Mouse (Mus musculus): Measurements from ENCODE around the gene Msrb3. TPM values are rescaled to one million over a fixed set of nuclear protein-coding genes. Genes with fewer than 3 reads are reported as not detected.

Gene Msrb3
- polyA plus RNA-seq, 1 experiment from 2014 or later, result 3.2 TPM

- 31% methylated on average over 13 of the region's 13 CpGs for WGBS
- Histone ChIP-seq H3K27me3 (ENCODE audit: low read depth, poor library complexity, severe bottlenecking) (peaks cover 5% of the 10 kb centered on the region), H3K9me3 (replicated peaks) (no peaks in the 10 kb centered on the region), H3K4me3 (peak overlapping the region; percentile 24), H3K4me1 (peaks cover 20% of the 10 kb centered on the region), H3K27ac (replicated peaks) (peak overlapping the region; percentile 28), H3K36me3 (no peaks in the 10 kb centered on the region)
- DNase-seq (ENCODE audit: low spot score), result peak; percentile 64
These were observed 26.4 kb downstream of the Msrb3 start for GRCm38 (mm10) chr10:120872483-120872862.

- Histone ChIP-seq H3K27me3 (ENCODE audit: low read depth, poor library complexity, severe bottlenecking) (peaks cover 5% of the 10 kb centered on the region), H3K27ac (replicated peaks) (peak overlapping the region; percentile 28; the same call in 1 of the 2 replicates), H3K4me1 (peaks cover 20% of the 10 kb centered on the region), H3K36me3 (no peaks in the 10 kb centered on the region), H3K9me3 (replicated peaks) (no peaks in the 10 kb centered on the region), H3K4me3 (peak overlapping the region; percentile 24)
- no peak for DNase-seq (ENCODE audit: low spot score)
- 78% methylated on average over 22 of the region's 22 CpGs for WGBS
These were observed 27.0 kb downstream of the Msrb3 start for GRCm38 (mm10) chr10:120871630-120872482.

GRCm38 (mm10) chr10:120871096-120871495, 27.8 kb downstream of the Msrb3 start:
- Histone ChIP-seq H3K27me3 (ENCODE audit: low read depth, poor library complexity, severe bottlenecking) (peaks cover 5% of the 10 kb centered on the region), H3K4me3 (no peak overlapping the region)

GRCm38 (mm10) chr10:120869241-120869775, 29.6 kb downstream of the Msrb3 start:
- H3K4me1 ChIP-seq, result peaks cover 8% of the 10 kb centered on the region
- H3K36me3 ChIP-seq, result no peaks in the 10 kb centered on the region
- peaks cover 5% of the 10 kb centered on the region for H3K27me3 ChIP-seq (ENCODE audit: low read depth, poor library complexity, severe bottlenecking)
- H3K9me3 ChIP-seq (replicated peaks), result no peaks in the 10 kb centered on the region
- DNase-seq (ENCODE audit: low spot score), result no peak
- no peak overlapping the region for H3K4me3 ChIP-seq
- WGBS, result 92% methylated on average over 22 of the region's 22 CpGs
- H3K27ac ChIP-seq (replicated peaks), result no peak overlapping the region

More at GRCm38 (mm10) chr10:120871096-120871495, 27.8 kb downstream of the Msrb3 start:
- H3K9me3 ChIP-seq (replicated peaks), result no peaks in the 10 kb centered on the region
- no peak overlapping the region for H3K27ac ChIP-seq (replicated peaks)
- WGBS, result 85% methylated on average over 14 of the region's 14 CpGs
- H3K4me1 ChIP-seq, result peaks cover 15% of the 10 kb centered on the region
- no peaks in the 10 kb centered on the region for H3K36me3 ChIP-seq
- no peak for DNase-seq (ENCODE audit: low spot score)

GRCm38 (mm10) chr10:120864446-120864845, 34.5 kb downstream of the Msrb3 start:
- no peak overlapping the region for H3K27ac ChIP-seq (replicated peaks)
- DNase-seq (ENCODE audit: low spot score), result peak; percentile 53
- H3K27me3 ChIP-seq (ENCODE audit: low read depth, poor library complexity, severe bottlenecking), result no peaks in the 10 kb centered on the region
- H3K36me3 ChIP-seq, result no peaks in the 10 kb centered on the region
- 28% methylated on average over 9 of the region's 9 CpGs for WGBS
- H3K4me1 ChIP-seq, result no peaks in the 10 kb centered on the region
- no peaks in the 10 kb centered on the region for H3K9me3 ChIP-seq (replicated peaks)
- H3K4me3 ChIP-seq, result no peak overlapping the region

- Histone ChIP-seq H3K4me1 (peaks cover 13% of the 10 kb centered on the region), H3K27me3 (ENCODE audit: low read depth, poor library complexity, severe bottlenecking) (no peaks in the 10 kb centered on the region), H3K36me3 (no peaks in the 10 kb centered on the region), H3K9me3 (replicated peaks) (no peaks in the 10 kb centered on the region), H3K27ac (replicated peaks) (no peak overlapping the region), H3K4me3 (no peak overlapping the region)
- 91% methylated on average over 12 of the region's 12 CpGs for WGBS
- DNase-seq (ENCODE audit: low spot score), result no peak
These were observed 37.2 kb downstream of the Msrb3 start for GRCm38 (mm10) chr10:120861674-120862073.

- no peak overlapping the region for H3K4me3 ChIP-seq
- WGBS, result 84% methylated on average over 3 of the region's 3 CpGs
- peaks cover 13% of the 10 kb centered on the region for H3K4me1 ChIP-seq
- no peaks in the 10 kb centered on the region for H3K27me3 ChIP-seq (ENCODE audit: low read depth, poor library complexity, severe bottlenecking)
- no peak for DNase-seq (ENCODE audit: low spot score)
- H3K27ac ChIP-seq (replicated peaks), result no peak overlapping the region
- H3K36me3 ChIP-seq, result no peaks in the 10 kb centered on the region
- no peaks in the 10 kb centered on the region for H3K9me3 ChIP-seq (replicated peaks)
These were observed 37.7 kb downstream of the Msrb3 start for GRCm38 (mm10) chr10:120861194-120861593.

- Histone ChIP-seq H3K4me3 (peak overlapping the region; percentile 43), H3K27me3 (ENCODE audit: low read depth, poor library complexity, severe bottlenecking) (no peaks in the 10 kb centered on the region; the same call in 1 of the 2 replicates), H3K36me3 (no peaks in the 10 kb centered on the region), H3K9me3 (replicated peaks) (no peaks in the 10 kb centered on the region), H3K27ac (replicated peaks) (peak overlapping the region; percentile 81), H3K4me1 (peaks cover 36% of the 10 kb centered on the region)
- WGBS, result 43% methylated on average over 13 of the region's 13 CpGs
- peak; percentile 75 for DNase-seq (ENCODE audit: low spot score)
These were observed 41.3 kb downstream of the Msrb3 start for GRCm38 (mm10) chr10:120857531-120858001.

GRCm38 (mm10) chr10:120854329-120854728, 44.6 kb downstream of the Msrb3 start:
- Histone ChIP-seq H3K27me3 (ENCODE audit: low read depth, poor library complexity, severe bottlenecking) (peaks cover 4% of the 10 kb centered on the region; the same call in 1 of the 2 replicates), H3K4me3 (no peak overlapping the region), H3K9me3 (replicated peaks) (no peaks in the 10 kb centered on the region), H3K27ac (replicated peaks) (peak overlapping the region; percentile 63), H3K36me3 (no peaks in the 10 kb centered on the region), H3K4me1 (peaks cover 41% of the 10 kb centered on the region)
- 29% methylated on average over 10 of the region's 10 CpGs for WGBS
- no peak for DNase-seq (ENCODE audit: low spot score)

GRCm38 (mm10) chr10:120853816-120854215, 45.1 kb downstream of the Msrb3 start:
- Histone ChIP-seq H3K27me3 (ENCODE audit: low read depth, poor library complexity, severe bottlenecking) (peaks cover 4% of the 10 kb centered on the region; the same call in 1 of the 2 replicates), H3K27ac (replicated peaks) (0 out of 2 replicates have a peak overlapping the region, but pooled peaks have one; percentile 63), H3K36me3 (no peaks in the 10 kb centered on the region), H3K4me1 (peaks cover 37% of the 10 kb centered on the region), H3K4me3 (no peak overlapping the region), H3K9me3 (replicated peaks) (no peaks in the 10 kb centered on the region)
- 67% methylated on average over 9 of the region's 9 CpGs for WGBS
- no peak for DNase-seq (ENCODE audit: low spot score)

- peak overlapping the region; percentile 67 for H3K27ac ChIP-seq (replicated peaks)
- no peaks in the 10 kb centered on the region for H3K9me3 ChIP-seq (replicated peaks)
- no peak for DNase-seq (ENCODE audit: low spot score)
- WGBS, result 79% methylated on average over 9 of the region's 9 CpGs
- H3K27me3 ChIP-seq (ENCODE audit: low read depth, poor library complexity, severe bottlenecking), result peaks cover 4% of the 10 kb centered on the region; the same call in 1 of the 2 replicates
- H3K4me1 ChIP-seq, result peaks cover 28% of the 10 kb centered on the region
- no peaks in the 10 kb centered on the region for H3K36me3 ChIP-seq
- no peak overlapping the region for H3K4me3 ChIP-seq
These were observed 47.6 kb downstream of the Msrb3 start for GRCm38 (mm10) chr10:120851196-120851781.

- Histone ChIP-seq H3K36me3 (no peaks in the 10 kb centered on the region), H3K4me3 (no peak overlapping the region), H3K27ac (replicated peaks) (no peak overlapping the region; the same call in 1 of the 2 replicates), H3K9me3 (replicated peaks) (no peaks in the 10 kb centered on the region), H3K27me3 (ENCODE audit: low read depth, poor library complexity, severe bottlenecking) (peaks cover 4% of the 10 kb centered on the region; the same call in 1 of the 2 replicates), H3K4me1 (peaks cover 28% of the 10 kb centered on the region)
- DNase-seq (ENCODE audit: low spot score), result no peak
- WGBS, result 79% methylated on average over 24 of the region's 24 CpGs
These were observed 48.3 kb downstream of the Msrb3 start for GRCm38 (mm10) chr10:120850391-120851195.

All from midbrain, embryonic 10.5 days (tissue).